Mouse (Mus musculus) urinary bladder, postnatal 14 days (tissue): Measurements from ENCODE around the gene Tfpt.

ENCODE experiments used
- DNase-seq: peaks from one replicate; pipeline ENCODE4 v3.0.0; 2021; ENCODE audit warnings: low spot score

The Tfpt gene

DNA sequence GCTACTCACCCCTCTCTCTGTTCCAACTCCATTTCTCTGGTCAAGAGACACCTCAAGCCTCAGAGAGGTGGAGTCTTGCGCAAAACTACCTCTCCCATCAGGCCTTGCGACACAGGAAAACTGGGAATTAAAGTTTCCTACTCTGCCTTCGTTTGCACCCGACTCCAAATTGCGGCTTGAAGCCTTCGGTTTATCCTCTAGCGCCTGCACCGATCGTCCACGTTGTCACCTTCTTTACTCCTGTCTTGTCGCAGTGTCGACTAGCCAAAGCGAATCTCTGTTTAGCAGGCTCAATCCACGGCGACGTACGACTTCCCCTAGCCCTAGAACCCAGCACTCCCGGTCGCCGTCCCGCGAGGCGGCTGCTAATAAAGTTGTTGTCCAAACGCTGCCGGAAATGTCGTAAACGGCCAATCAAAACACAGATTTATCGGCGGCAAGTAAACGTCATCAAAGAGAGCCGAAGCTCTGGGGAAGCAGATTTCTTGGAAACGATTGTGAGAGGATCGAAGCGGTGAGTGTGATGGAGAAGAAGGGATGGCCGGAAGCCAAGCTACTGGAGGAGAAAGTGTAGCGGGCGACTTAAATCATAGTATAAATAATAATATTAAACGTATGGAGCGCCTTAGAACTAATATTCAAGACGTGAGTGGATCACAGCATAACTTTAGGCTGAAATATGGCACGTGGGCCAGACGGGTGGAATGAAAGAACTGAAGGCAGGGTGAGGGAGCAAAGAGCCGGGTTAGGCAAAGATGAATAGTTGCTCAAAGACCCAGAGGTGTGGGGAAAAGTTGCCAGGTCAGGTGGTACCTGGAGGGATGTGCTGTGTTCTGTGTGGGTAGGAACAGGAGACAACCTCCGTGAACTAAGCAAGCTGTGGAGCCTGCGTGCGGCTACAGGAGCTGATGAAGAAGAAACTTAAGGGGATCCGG lies at the start of gene Tfpt, which contains the start of gene Prpf31:
TSS of gene Tfpt (minus strand) at position 387 of the 935 bp plus-strand sequence.
TSS of gene Prpf31 (plus strand) at position 443 of the 935 bp plus-strand sequence.
- DNase-seq: peak; percentile 91

DNA sequence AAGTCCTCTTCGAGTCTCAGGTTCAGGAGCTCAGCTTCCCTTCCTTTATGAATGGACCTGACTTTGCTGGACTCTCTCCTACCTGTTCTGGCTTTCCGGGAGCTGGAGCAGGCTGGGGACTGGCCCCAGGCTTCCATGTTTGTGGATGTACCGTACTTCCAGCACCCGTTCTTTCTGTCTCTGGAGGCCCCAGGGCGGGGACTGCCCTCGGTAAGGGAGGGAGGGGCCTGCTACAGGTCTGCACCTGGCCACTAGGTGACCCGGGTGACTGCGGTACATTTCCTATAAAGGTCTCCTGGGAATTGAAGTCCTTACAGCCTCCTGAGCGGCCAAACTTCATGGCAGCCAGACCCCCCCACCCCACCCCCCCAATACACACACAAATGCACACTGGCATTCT lies 47.6 kb upstream of the Tfpt start, which contains the start of gene Tmc4:
TSS of gene Tmc4 (minus strand) at position 212 of the 400 bp plus-strand sequence.
- peak; percentile 75 for DNase-seq

- DNase-seq: no peak
Measured at GRCm38 (mm10) chr7:3676371-3676770, 46.6 kb upstream of the Tfpt start.

DNA sequence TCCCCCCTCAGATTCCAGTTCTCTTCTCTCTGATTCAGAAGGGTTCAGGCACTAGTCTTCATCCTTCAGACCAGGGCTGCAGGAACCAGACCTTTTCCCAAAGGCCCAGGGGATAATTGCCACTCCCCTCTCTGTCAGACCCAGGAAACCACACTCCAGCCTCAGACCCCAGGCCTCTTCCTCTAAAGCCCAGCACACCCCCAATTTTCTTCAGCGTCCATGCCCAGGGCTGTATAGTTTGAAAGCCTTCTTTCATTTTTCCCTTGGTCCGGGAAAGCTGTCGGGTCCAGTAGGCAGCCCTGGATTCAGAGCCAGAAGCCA lies 45.5 kb upstream of the Tfpt start:
- no peak for DNase-seq

DNA sequence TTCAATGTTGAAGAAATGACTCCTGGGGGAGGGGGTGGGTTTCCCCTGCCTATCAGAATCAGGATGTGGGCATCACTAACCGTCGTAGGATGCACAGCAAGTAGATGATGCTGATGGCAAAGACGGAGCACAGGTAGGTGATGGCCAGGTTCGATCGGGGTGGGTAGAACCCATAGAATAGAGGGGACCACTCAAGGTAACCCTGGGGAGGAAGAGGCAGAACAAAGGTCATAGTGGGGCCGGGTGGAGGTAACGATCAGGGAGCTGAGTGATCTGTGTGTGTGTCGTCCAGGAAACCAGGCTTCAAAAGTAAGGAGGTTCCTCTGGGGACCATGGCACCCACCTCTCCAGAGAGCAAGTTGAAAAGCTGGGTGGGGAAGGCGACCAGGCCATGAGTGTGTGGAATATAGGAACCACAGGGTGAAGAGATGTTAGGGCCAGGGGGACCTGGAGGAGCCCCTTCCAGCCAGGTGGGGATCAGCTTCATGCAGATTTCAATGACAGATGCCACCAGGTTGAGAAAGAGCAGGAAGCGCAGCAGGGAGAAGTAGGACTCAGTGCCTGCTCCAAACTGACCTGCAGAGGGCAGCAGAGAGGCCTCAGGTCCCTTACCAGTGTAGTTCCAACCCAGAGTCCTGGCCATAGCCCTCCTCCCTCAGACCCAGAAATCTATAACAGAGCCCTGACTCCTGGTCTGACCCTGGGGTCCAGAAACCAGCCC lies 44.9 kb upstream of the Tfpt start:
- peak; percentile 91 for DNase-seq

DNA sequence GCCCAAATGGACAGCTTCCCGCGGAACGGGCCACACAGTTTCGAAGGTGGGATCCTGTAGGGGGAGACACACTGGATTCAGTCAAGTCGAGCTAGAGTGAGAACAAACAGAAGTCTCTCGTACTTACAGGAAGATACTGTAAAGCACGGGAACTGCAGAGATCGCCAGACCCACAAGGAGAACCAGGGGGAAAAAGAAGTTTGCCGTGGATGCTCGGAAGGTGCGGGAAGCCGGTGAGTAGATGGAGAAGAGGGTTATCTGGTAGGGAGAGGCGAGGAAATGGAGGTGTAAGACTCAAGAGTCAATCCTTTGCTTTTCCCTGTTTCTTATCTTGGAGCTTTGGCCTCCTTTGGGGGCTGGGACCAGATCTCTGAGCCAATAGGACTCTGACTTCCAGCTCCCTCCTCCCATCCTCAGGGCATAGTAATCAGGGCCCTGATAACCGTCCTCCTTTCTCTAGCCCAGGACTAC lies 37.2 kb upstream of the Tfpt start:
- DNase-seq: no peak

DNA sequence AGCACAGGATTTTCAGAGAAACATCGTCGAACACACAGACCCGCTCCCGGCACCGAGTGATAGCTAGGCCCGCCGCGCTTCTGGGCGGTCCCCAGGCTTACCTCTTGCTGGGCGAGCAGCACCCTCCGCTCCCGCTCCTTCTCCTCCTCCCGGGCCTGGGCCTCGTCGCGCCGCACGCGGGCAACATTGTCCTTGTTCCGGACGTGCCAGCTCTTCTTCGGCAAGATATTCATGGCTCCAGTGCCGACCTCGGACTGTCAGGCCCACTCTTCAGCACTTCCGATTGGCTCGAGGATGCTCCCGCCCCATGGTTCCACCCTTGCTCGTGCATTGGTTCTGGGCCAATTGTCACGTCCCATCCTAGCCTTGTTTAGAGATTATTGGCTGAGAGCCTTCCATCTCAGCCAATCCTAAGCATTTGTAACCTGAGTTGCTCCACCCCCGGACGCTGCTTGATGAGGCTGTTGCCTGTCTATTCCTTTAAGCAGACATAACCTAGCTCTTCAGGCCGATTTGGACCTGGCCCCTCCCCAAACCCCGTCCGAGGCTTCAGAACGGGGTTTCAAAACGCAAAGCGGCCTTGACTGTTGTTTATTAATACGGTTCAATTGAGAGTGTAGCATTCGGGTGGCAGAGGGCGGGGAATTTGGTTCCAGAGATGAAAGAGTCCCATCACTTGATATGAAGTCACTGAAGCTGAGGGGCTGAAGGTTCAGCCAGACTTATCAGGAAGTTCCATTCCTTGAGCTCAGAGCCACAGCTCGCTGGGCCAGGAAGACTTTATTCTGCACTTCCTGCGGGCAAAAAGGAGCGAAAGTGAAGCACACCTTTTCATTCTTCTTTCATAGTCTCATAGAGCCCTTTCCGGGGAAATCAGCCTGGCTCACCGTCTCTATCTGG lies 35.7 kb upstream of the Tfpt start, which contains the start of gene Leng1:
TSS of gene Leng1 (minus strand) at position 626 of the 900 bp plus-strand sequence.
- DNase-seq: peak; percentile 97

- no peak for DNase-seq
Measured at GRCm38 (mm10) chr7:3664524-3665214, 34.9 kb upstream of the Tfpt start.

GRCm38 (mm10) chr7:3658578-3658977 lies 28.8 kb upstream of the Tfpt start:
- no peak for DNase-seq

- DNase-seq: no peak
Measured at GRCm38 (mm10) chr7:3656966-3657365, 27.2 kb upstream of the Tfpt start.

GRCm38 (mm10) chr7:3646641-3647040 lies 16.9 kb upstream of the Tfpt start:
- DNase-seq: no peak

- no peak for DNase-seq
Measured at GRCm38 (mm10) chr7:3646188-3646587, 16.5 kb upstream of the Tfpt start.

GRCm38 (mm10) chr7:3645488-3646025 lies 15.8 kb upstream of the Tfpt start:
- DNase-seq: no peak

DNA sequence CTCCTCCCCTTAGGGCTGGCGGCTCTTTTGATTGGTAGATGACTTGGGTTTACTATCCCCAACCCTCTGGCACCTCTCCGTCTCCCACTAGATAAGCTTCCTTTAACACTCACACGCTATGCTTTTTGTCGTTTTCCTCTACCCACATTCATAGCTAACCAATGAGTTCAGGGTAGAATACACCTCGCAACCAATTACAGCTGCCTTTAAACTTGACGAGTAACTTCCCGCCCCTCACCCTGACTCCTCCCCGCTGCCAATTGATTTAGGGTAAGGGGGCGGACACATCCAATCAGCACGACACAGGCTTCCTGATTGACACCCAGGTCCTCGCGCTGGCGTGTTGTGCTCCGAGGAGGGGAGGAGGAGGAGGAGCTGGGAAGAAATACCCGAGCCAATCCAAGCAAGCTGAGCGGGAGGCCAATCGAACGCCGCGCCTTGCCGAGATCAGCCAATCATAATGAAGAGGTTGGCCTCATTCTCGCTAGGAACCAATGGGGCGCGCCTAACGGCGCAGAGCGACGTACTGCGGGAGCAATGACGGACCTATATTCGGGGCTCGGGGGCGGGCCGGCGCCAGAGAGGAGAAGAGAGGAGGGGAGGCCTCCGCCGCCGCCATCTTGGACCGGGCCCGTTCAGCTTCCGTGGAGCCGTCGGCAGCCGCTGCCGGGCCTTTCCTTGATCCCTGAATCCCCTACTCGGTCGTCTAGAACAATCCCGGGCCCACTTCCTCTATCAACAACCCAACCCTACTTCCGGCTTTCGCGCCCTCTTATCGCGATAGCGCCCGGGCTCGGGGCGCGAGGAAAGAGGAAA lies 15.2 kb upstream of the Tfpt start, which contains the start of gene Cnot3:
TSS of gene Cnot3 (plus strand) at position 597 of the 816 bp plus-strand sequence.
- peak; percentile 97 for DNase-seq

DNA sequence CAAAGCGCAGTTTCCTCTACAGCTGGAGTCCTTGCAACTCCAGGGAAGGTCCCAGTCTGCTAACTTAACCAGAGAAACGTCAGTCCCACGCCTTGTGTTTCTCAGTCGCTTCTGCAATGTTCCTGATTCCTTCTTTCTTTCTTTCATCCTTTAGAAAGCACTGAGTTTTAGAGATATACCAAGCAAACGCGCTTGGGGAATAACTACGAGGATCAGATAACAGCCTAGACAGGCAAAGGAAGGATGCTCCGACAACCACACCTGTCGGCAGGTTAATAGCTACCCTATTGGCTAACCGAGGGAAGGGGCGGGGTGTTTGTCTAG lies 14.6 kb upstream of the Tfpt start:
- DNase-seq: peak; percentile 92

- no peak for DNase-seq
Measured at GRCm38 (mm10) chr7:3643843-3644242, 14.1 kb upstream of the Tfpt start.

DNA sequence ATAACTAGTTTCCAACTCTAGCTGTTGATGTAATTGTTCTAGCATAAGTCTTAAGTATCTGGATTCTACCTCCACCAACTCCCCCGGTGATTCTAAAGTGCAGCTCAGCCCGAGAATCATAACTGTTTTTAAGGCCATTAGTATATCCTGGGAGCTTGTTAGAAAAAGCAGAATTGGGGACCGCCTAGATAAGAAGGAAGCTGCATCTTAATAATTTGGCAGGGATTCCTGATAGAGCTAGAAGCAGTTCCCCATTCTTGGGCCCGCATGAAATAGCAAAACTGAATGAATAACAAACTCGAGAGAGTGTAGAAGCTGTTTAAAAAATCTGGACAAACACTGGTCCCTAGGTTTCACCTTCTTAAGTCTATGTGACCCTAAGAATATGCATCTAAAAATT lies 13.7 kb upstream of the Tfpt start:
- no peak for DNase-seq

DNA sequence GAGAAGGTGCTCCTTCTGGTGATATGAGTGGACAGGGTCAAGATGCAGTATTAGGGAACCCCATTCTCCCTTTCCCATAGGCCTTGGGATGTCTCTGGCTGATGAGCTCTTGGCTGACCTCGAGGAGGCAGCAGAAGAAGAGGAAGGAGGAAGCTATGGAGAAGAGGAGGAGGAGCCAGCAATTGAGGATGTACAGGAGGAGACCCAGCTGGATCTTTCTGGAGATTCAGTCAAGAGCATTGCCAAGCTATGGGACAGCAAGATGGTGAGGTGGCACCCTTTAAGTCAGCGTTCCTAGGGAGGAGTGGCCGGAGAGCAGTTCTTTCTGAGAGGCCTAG lies 718 bp upstream of the Tfpt start:
- no peak for DNase-seq

DNA sequence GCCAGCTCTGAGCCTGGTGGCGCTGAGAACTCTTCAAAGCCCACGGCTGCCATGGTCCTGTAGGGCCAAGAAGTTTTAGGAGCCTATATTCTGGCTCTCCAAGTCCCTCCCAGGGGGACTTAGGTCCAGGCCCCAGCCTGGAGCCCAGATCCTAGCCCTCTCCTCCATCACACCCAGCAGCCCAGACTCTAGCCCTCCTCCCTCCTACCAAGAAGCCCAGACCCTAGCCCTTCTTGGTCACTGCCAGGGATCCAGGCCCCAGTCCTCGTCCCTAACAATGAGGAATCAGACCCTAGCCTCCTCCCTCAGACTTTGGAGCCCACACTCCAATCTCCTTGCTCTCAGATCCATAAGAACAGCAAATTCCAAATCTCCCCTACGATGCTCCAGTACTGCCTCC lies 699 bp downstream of the Tfpt start:
- no peak for DNase-seq
